Mouse (Mus musculus): ENCODE measurements around the gene Taar4.

The Taar4 gene

DNA sequence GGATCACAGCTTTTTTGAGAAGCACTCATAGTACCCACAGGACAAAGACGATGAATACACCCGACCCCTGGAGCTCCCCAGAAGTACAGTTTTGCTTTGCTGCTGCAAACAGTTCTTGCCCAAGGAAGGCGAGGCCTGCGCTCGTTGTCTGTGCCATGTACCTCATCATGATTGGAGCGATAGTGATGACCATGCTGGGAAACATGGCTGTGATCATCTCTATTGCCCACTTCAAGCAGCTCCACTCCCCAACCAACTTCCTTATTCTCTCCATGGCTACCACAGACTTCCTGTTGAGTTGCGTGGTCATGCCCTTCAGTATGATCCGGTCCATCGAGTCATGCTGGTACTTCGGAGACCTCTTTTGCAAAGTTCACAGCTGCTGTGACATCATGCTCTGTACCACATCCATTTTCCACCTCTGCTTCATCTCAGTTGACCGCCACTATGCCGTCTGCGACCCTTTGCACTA, at the start of gene Taar4:
TSS of gene Taar4 (plus strand) at position 51 of the 472 bp plus-strand sequence.
- ChIA-PET POLR2A (no interaction called here), CTCF (interaction anchor here in 1 of 4 experiments (0.5 kb wide), 1 partner anchor 333 kb away, joined by 3 read pairs; no protein-coding TSS in a partner anchor)

DNA sequence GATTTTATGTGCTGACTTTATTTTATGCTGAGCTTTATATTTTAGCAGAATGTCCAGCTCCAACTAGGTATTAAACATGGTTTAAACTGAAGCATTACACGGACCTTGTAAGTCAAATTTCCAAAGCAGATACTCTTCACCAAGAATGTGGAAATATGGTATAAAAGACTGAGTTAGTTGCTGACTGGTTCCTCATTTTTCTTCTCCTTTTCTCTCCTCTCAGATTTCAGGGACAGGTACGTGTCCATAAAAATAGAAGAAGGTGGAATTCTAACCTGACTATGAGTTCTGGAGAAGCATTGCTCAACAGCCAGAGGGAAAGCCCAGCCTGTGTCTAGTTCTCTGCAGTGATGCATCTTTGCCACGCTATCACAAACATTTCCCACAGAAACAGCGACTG, 40.2 kb upstream of the Taar4 start, which contains the start of gene Taar1:
TSS of gene Taar1 (plus strand) at position 301 of the 400 bp plus-strand sequence.
- POLR2A ChIA-PET = no interaction called here
- CTCF ChIA-PET = no interaction called here

DNA sequence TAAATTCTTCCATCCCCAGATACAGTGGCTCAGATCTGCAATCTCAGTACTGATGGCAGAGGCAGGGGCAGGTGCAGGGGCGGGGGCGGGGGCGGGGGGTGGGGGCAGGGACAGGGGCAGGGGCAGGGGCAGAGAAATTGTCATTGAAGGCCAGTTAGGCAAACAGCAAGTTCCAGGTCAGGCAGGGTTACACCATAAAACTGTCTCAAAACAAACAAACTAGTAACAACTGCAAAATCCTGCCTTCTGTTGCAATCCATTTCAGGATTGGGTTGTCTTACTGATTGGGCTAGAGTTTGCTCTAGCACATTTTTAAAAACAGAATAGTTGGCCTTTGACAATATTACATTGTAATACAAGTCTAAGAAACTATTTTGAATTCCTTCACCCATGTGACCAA, 37.8 kb upstream of the Taar4 start:
- ChIA-PET POLR2A (no interaction called here), CTCF (no interaction called here)

DNA sequence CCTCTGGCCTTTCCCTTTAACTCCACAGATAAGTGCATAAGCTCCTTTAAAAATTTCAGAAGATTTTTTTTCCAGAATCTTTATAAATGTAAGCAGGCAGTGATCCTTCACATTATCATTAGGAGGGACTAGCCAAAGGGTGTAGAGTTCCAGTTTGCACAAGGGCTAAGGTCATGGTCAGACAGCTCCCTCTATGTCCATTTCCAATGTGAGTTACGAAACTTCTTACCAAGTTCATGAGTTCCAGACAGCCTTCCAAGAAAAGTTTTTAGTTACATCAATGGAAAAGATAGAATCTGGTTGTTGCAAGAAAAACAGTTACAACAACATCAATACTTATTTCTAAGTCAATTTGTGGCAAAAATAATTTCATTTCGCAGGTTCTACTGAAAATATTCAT, 36.4 kb upstream of the Taar4 start:
- ChIA-PET POLR2A (no interaction called here), CTCF (no interaction called here)

- POLR2A ChIA-PET = interaction anchor here in 2 of 4 experiments (0.9 to 1.3 kb wide), 3 partner anchors 52 to 147 kb away, joined by 3 read pairs; no protein-coding TSS in a partner anchor
- CTCF ChIA-PET = interaction anchor here in 3 of 4 experiments (0.5 to 1.6 kb wide), 3 partner anchors 194 to 671 kb away, joined by 3 to 5 read pairs (median 3); no protein-coding TSS in a partner anchor
Measured at GRCm38 (mm10) chr10:23937613-23938012, 22.7 kb upstream of the Taar4 start.

DNA sequence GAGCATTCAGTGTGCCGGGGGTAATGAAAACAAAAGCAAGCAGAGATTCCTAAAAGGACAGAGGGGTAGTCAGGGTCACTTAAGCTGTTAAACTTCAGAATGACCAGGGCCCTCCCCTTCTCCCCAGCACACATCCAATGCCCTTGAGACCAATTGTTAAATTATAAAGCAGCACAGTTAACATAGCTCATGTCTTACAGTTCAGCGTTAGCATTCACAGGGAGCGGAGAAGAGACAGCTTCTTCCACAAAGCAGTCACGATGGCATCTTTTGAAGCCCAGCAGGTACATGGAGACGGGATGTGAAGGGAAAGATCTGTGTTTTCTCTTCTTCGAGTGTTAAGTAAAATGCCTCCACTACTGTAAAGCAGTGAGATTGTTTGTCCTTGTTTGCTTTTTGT, 22.0 kb upstream of the Taar4 start, which contains the start of gene Taar2:
TSS of gene Taar2 (plus strand) at position 261 of the 400 bp plus-strand sequence.
- POLR2A ChIA-PET = interaction anchor here in 2 of 4 experiments (0.5 to 0.9 kb wide), 2 partner anchors 52 to 150 kb away, joined by 3 read pairs; no protein-coding TSS in a partner anchor
- CTCF ChIA-PET = interaction anchor here in 2 of 4 experiments (0.7 to 1.6 kb wide), 3 partner anchors 193 to 670 kb away, joined by 3 to 5 read pairs (median 4); no protein-coding TSS in a partner anchor

- ChIA-PET CTCF (interaction anchor here (0.5 to 1.1 kb wide), 17 partner anchors 12 to 854 kb away, joined by 3 to 6 read pairs (median 3); no protein-coding TSS in a partner anchor), POLR2A (interaction anchor here in 2 of 4 experiments (0.5 to 0.7 kb wide), 3 partner anchors 21 to 127 kb away, joined by 3 to 5 read pairs (median 3); no protein-coding TSS in a partner anchor)
Measured at GRCm38 (mm10) chr10:23942465-23942864, 17.8 kb upstream of the Taar4 start.

DNA sequence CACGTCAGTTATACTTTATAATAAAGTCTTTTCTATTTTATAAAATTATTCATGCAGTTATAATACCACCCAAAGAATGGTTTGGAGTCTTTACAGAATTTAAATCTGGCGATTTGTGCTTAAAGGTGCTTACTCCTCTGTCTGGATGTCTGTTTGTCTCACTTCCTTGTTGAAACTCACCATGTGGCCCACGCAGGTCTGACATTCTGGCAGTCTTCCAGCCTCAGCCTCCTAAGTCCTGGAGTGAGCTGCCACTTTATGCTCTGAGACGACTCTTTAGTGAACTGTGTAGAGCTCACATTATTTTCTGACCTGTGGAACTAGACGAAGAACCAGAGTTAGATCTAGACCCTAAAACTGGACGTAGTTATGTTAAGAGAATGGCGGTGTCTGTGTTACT, 12.3 kb upstream of the Taar4 start:
- ChIA-PET CTCF (no interaction called here), POLR2A (no interaction called here)

DNA sequence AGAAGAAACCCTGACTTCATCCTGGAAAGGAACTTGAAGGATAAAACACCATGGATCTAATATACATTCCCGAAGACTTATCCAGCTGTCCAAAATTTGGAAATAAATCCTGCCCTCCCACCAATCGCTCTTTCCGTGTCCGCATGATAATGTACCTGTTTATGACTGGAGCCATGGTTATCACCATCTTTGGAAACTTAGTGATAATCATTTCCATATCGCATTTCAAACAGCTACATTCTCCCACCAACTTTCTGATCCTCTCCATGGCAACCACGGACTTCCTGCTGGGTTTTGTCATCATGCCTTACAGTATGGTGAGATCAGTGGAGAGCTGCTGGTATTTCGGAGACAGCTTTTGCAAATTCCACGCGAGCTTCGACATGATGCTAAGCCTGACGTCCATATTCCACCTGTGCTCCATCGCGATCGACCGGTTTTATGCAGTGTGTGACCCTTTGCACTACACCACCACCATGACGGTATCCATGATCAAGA, 10.7 kb upstream of the Taar4 start, which contains the start of gene Taar3:
TSS of gene Taar3 (plus strand) at position 51 of the 498 bp plus-strand sequence.
- CTCF ChIA-PET = interaction anchor here in 1 of 4 experiments (0.5 kb wide), 1 partner anchor 295 kb away, joined by 6 read pairs; no protein-coding TSS in a partner anchor

GRCm38 (mm10) chr10:23951714-23952113, 8.6 kb upstream of the Taar4 start:
- CTCF ChIA-PET = no interaction called here
- POLR2A ChIA-PET = no interaction called here

More for the DNA sequence above, 10.7 kb upstream of the Taar4 start, which contains the start of gene Taar3:
- POLR2A ChIA-PET = interaction anchor here in 1 of 4 experiments (0.6 to 0.9 kb wide), 2 partner anchors 14 to 886 kb away, joined by 4 to 9 read pairs; no protein-coding TSS in a partner anchor

- CTCF ChIA-PET = interaction anchor here in 1 of 4 experiments (0.6 kb wide), 1 partner anchor 872 kb away, joined by 3 read pairs; no protein-coding TSS in a partner anchor
- POLR2A ChIA-PET = no interaction called here
Measured at GRCm38 (mm10) chr10:23959071-23959470, 1.2 kb upstream of the Taar4 start.

DNA sequence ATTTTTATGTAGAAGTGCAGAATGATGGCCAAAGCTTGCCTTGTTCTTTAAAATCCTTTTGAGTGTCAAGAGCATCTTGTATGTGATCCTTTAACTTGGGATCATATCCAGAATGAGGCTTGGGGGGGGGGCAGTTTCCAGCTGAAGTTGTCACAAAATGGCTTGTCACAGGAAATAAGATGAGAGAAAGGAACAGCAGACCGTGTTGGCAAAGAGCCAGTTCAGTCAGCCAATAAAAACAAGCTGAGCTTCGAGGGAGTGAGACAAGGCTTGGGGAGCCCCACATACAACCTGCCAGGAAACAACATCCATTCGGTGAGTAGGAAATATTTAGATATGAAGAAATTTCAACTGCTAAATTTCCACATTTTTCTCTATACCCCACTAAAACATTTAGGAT, 3.1 kb downstream of the Taar4 start:
- POLR2A ChIA-PET = interaction anchor here in 1 of 4 experiments (0.6 to 1.3 kb wide), 4 partner anchors 14 to 181 kb away, joined by 4 to 5 read pairs (median 4); no protein-coding TSS in a partner anchor

DNA sequence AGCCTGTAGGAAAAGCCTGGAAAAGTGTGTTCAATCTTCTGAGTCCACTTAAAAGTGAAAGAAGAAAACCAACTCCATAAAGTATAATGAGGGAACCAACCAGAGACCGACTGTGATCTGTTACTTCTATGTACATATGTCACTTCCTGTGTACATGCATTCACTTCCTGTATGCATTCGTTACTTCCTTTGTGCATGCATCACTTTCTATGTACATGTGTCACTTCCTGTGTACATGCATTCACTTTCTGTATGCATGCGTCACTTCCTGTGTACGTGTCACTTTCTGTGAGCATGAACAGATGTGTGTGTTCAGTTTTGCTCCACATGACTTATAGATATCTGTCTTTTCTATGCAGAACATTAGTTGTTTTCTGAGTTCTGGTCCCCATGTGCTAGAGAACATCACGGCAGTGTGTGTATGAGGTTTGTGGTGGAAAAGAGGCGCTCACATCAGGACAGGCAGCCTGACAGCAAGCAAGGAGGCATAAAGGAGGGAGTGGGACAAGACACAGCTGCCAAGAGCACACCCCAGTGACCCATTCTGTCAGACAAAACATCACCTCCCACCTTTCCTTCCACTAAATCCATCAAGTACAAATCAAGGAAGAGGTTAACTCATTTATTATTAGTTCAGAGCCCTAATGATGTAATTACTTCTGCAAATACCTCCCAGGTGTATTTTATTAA, 4.8 kb downstream of the Taar4 start:
- ChIA-PET CTCF (no interaction called here), POLR2A (no interaction called here)

More for the DNA sequence above, 3.1 kb downstream of the Taar4 start:
- CTCF ChIA-PET = no interaction called here

- POLR2A ChIA-PET = no interaction called here
- CTCF ChIA-PET = interaction anchor here in 2 of 4 experiments (1.0 kb wide), 2 partner anchors 9 kb away, joined by 5 read pairs; no protein-coding TSS in a partner anchor
Measured at GRCm38 (mm10) chr10:23970656-23971165, 10.4 kb downstream of the Taar4 start, which contains the start of gene Taar5. Gene Taar5, plus strand, starts transcription at chr10:23970706.

DNA sequence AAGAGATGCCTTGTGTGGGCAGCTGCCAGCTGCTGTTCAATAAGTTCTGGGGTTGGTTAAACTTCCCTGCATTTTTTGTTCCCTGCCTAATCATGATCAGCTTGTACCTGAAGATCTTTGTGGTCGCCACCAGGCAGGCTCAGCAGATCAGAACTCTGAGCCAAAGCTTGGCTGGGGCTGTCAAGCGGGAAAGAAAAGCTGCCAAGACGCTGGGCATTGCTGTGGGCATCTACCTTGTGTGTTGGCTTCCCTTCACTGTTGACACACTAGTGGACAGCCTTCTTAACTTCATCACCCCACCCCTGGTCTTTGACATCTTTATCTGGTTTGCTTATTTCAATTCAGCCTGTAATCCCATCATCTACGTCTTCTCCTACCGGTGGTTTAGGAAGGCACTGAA, 11.0 kb downstream of the Taar4 start:
- CTCF ChIA-PET = interaction anchor here in 2 of 4 experiments (1.0 kb wide), 2 partner anchors 8 kb away, joined by 5 read pairs; no protein-coding TSS in a partner anchor
- POLR2A ChIA-PET = no interaction called here

DNA sequence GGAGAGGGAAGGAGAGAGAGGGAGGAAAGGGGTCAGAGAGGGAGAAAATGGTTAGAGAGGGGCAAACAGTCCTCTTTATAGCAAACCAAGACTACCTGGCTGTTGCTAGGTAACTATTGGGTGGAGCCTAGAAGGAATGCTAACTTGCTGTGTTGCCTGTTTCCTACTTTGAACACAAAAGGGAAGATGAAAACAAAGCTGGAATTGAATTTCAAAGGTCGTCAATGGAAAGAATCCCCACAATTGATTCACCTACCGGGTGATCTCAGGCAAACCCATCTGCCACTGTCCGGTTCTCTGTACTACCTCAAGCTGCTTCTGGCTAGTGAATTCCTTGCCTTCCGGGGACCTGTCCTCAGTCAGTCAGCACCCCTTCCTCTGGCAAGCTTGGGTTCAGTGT, 17.7 kb downstream of the Taar4 start:
- CTCF ChIA-PET = interaction anchor here in 2 of 4 experiments (1.0 to 1.5 kb wide), 2 partner anchors 38 to 334 kb away, joined by 4 to 7 read pairs; no protein-coding TSS in a partner anchor
- POLR2A ChIA-PET = interaction anchor here in 2 of 4 experiments (0.7 to 1.8 kb wide), 5 partner anchors 62 to 320 kb away, joined by 3 to 4 read pairs (median 3); no protein-coding TSS in a partner anchor

- CTCF ChIA-PET = interaction anchor here (0.6 to 1.6 kb wide), 49 partner anchors 8 to 1323 kb away, joined by 3 to 21 read pairs (median 5); partner anchors contain the start of gene Taar5 (in 1 of the 4)
Measured at GRCm38 (mm10) chr10:23978901-23979705, 18.8 kb downstream of the Taar4 start.

DNA sequence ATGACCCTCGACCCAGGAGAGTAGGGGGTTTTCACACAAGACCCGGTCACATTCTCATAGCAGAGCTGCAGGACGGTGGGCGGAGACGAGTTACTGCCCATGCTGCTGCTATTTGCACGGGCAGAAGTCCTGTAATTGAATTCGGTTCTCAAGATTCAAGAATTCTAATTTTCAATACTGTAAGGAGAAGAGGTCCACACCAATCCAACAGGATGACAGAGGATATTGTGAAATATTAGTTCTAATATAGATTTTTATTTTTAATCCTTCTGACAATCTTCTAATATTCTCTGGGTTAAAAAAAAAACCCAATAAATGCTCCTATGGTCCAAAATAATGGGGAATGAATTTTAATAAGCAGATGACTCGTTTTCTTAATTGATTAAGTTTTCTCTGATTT, 25.3 kb downstream of the Taar4 start, which contains the start of gene Taar6:
TSS of gene Taar6 (minus strand) at position 101 of the 400 bp plus-strand sequence.
- CTCF ChIA-PET = interaction anchor here in 1 of 4 experiments (0.9 kb wide), 1 partner anchor 68 kb away, joined by 3 read pairs; no protein-coding TSS in a partner anchor
- POLR2A ChIA-PET = no interaction called here

More at GRCm38 (mm10) chr10:23978901-23979705, 18.8 kb downstream of the Taar4 start:
- POLR2A ChIA-PET = interaction anchor here (0.5 to 1.8 kb wide), 7 partner anchors 130 to 319 kb away, joined by 3 to 5 read pairs (median 3); no protein-coding TSS in a partner anchor

All from embryonic stem cell, embryonic (primary cell).